Mouse (Mus musculus) right cerebral cortex, postnatal 10 days (tissue): Measurements from ENCODE around the gene Sult2a5.

Experiments
- DNase-seq, 2 experiments: peaks; one replicate each; pipeline ENCODE4 v3.0.0; 2021; ENCODE audit warnings: low spot score in 2 of 2

The Sult2a5 gene

GRCm38 (mm10) chr7:13623667-13624066 is at the start of gene Sult2a5:
Gene Sult2a5, plus strand, starts transcription at chr7:13623967.
- no peak for DNase-seq
